Mouse (Mus musculus): ENCODE data around the gene Crygc. TPM values are rescaled to one million over a fixed set of nuclear protein-coding genes. Genes with fewer than 3 reads are reported as not detected.

The Crygc gene
- polyA plus RNA-seq, 1 experiment from 2014 or later: not detected

DNA sequence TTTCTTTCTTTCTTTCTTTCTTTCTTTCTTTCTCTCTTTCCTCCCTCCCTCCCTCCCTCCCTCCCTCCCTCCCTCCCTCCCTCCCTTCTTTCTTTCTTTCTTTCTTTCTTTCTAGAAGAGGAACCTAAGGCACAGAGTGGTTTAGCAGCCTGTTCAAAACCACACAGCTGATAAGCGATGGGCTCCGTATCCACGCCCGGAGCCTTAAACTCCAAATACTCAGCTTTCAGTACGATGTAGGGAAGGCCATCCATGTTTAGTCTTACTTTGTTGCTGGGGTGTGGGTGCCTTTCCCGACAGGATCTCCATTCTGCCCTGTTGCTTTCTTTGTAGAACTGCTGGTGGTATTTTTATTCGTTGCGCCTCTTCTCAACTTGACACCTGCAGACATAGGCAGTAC, 35.7 kb upstream of the Crygc start:
- Histone ChIP-seq H3K4me2 (no peak overlapping the region), H3K9ac (ENCODE audit: low read length) (no peak overlapping the region), H3K27me3 (ENCODE audit: control insufficient read depth, insufficient read depth, low read length) (no peaks in the 10 kb centered on the region), H3K4me3 (ENCODE audit: low read depth, low read length) (no peak overlapping the region), H3K4me1 (ENCODE audit: control insufficient read depth, insufficient read depth, low read length) (no peaks in the 10 kb centered on the region), H3K9me3 (ENCODE audit: control insufficient read depth, low read length) (no peaks in the 10 kb centered on the region), H3K27ac (ENCODE audit: low read depth, low read length) (no peak overlapping the region), H3K36me3 (ENCODE audit: control insufficient read depth, insufficient read depth, low read length) (no peaks in the 10 kb centered on the region)
- 91% methylated on average over 8 of the region's 8 CpGs for WGBS
- no peak for ATAC-seq (ENCODE audit: low FRiP score)
- DNase-seq (ENCODE audit: low spot score, missing footprints): no peak

DNA sequence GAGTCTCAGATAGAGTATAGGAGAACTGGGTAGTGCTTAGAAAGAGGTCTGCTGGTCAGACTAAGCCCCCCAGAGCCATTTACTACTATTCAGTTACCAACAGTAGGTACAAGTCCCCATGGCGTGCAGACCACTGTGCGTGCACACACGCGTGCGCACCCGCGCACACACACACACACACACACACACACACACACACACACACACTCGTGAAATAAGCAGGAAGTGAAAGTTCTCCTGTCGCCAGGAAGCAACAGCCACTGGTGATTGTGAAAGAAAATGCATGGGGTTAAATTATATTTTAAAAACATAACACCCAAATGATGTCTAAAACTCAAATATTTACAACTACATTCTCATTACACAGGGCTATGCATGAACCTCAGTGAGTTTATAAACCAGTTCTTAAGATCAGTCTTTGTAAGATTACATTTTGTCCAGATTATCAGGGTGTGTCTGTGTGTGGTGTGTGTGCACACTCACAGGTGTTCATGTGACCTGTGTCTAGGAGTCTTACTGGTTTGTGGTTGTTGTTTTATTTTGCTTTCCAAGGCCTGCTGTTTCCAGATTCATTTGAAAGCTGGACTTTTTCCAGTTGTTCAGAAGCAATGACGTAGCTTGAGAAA, 34.3 kb upstream of the Crygc start:
- Histone ChIP-seq H3K4me2 (no peak overlapping the region), H3K27ac (ENCODE audit: low read depth, low read length) (no peak overlapping the region), H3K4me3 (ENCODE audit: low read depth, low read length) (no peak overlapping the region), H3K9me3 (ENCODE audit: control insufficient read depth, low read length) (no peaks in the 10 kb centered on the region), H3K9ac (ENCODE audit: low read length) (no peak overlapping the region), H3K4me1 (ENCODE audit: control insufficient read depth, insufficient read depth, low read length) (no peaks in the 10 kb centered on the region), H3K27me3 (ENCODE audit: control insufficient read depth, insufficient read depth, low read length) (no peaks in the 10 kb centered on the region), H3K36me3 (ENCODE audit: control insufficient read depth, insufficient read depth, low read length) (no peaks in the 10 kb centered on the region)
- 92% methylated on average over 10 of the region's 10 CpGs for whole genome bisulfite sequencing
- DNase-seq (ENCODE audit: low spot score, missing footprints) (peak; percentile 59), ATAC-seq (ENCODE audit: low FRiP score) (no peak)

- Histone ChIP-seq H3K27ac (ENCODE audit: low read depth, low read length) (no peak within 1 kb of the TSS), H3K4me3 (ENCODE audit: low read depth, low read length) (no peak within 1 kb of the TSS), H3K4me1 (ENCODE audit: control insufficient read depth, insufficient read depth, low read length) (no peaks in the 10 kb centered on the region), H3K4me2 (no peak within 1 kb of the TSS), H3K27me3 (ENCODE audit: control insufficient read depth, insufficient read depth, low read length) (no peaks in the 10 kb centered on the region), H3K9me3 (ENCODE audit: control insufficient read depth, low read length) (no peaks in the 10 kb centered on the region), H3K9ac (ENCODE audit: low read length) (no peak within 1 kb of the TSS), H3K36me3 (ENCODE audit: control insufficient read depth, insufficient read depth, low read length) (no peaks in the 10 kb centered on the region)
- 87% methylated on average over 11 of the region's 11 CpGs for WGBS
- peak; percentile 41 for DNase-seq (ENCODE audit: low spot score, missing footprints)
- ATAC-seq (ENCODE audit: low FRiP score): no peak
Observed at GRCm38 (mm10) chr1:65103273-65103672, 29.8 kb upstream of the Crygc start, which contains the start of gene Cryga. TSS of gene Cryga (minus strand) at chr1:65103373.

DNA sequence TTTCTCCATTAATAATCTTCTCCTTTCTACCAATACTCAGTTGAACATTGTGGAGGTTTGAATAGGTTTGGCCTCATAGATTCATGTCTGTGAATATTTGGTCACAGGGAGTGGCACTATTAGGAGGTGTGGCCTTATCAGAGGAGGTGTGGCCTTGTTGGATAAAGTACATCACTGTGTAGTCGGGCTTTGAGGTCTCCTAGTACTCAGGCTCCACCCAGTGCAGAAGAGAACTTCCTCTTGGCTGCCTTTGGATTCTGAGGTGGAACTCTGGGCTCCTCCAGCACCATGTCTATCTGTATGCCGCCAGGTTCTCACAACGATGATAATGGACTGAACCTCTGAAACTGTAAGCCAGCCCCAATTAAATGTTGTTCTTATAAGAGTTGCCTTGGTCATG, 23.5 kb upstream of the Crygc start:
- Histone ChIP-seq H3K4me3 (ENCODE audit: low read depth, low read length) (no peak overlapping the region), H3K27ac (ENCODE audit: low read depth, low read length) (no peak overlapping the region), H3K9ac (ENCODE audit: low read length) (no peak overlapping the region), H3K4me2 (no peak overlapping the region), H3K36me3 (ENCODE audit: control insufficient read depth, insufficient read depth, low read length) (no peaks in the 10 kb centered on the region), H3K27me3 (ENCODE audit: control insufficient read depth, insufficient read depth, low read length) (no peaks in the 10 kb centered on the region), H3K9me3 (ENCODE audit: control insufficient read depth, low read length) (no peaks in the 10 kb centered on the region), H3K4me1 (ENCODE audit: control insufficient read depth, insufficient read depth, low read length) (no peaks in the 10 kb centered on the region)
- DNase-seq (ENCODE audit: low spot score, missing footprints): peak; percentile 51
- WGBS: 87% methylated on average over 3 of the region's 3 CpGs
- no peak for ATAC-seq (ENCODE audit: low FRiP score)

- Histone ChIP-seq H3K4me3 (ENCODE audit: low read depth, low read length) (no peak overlapping the region), H3K9ac (ENCODE audit: low read length) (no peak overlapping the region), H3K9me3 (ENCODE audit: control insufficient read depth, low read length) (no peaks in the 10 kb centered on the region), H3K4me2 (no peak overlapping the region), H3K36me3 (ENCODE audit: control insufficient read depth, insufficient read depth, low read length) (no peaks in the 10 kb centered on the region), H3K4me1 (ENCODE audit: control insufficient read depth, insufficient read depth, low read length) (no peaks in the 10 kb centered on the region), H3K27ac (ENCODE audit: low read depth, low read length) (no peak overlapping the region), H3K27me3 (ENCODE audit: control insufficient read depth, insufficient read depth, low read length) (no peaks in the 10 kb centered on the region)
- 91% methylated on average over 3 of the region's 3 CpGs for WGBS
- ATAC-seq (ENCODE audit: low FRiP score) (no peak), DNase-seq (ENCODE audit: low spot score, missing footprints) (peak; percentile 23)
Observed at GRCm38 (mm10) chr1:65091566-65091965, 18.1 kb upstream of the Crygc start.

GRCm38 (mm10) chr1:65090370-65090769, 16.9 kb upstream of the Crygc start:
- no peak overlapping the region for H3K4me3 ChIP-seq (ENCODE audit: low read depth, low read length)
- H3K36me3 ChIP-seq (ENCODE audit: control insufficient read depth, insufficient read depth, low read length): no peaks in the 10 kb centered on the region
- H3K9ac ChIP-seq (ENCODE audit: low read length): no peak overlapping the region
- DNase-seq (ENCODE audit: low spot score, missing footprints): peak; percentile 14
- H3K9me3 ChIP-seq (ENCODE audit: control insufficient read depth, low read length): no peaks in the 10 kb centered on the region
- ATAC-seq (ENCODE audit: low FRiP score): no peak
- H3K27ac ChIP-seq (ENCODE audit: low read depth, low read length): no peak overlapping the region
- no peak overlapping the region for H3K4me2 ChIP-seq
- H3K27me3 ChIP-seq (ENCODE audit: control insufficient read depth, insufficient read depth, low read length): no peaks in the 10 kb centered on the region
- no peaks in the 10 kb centered on the region for H3K4me1 ChIP-seq (ENCODE audit: control insufficient read depth, insufficient read depth, low read length)
- 84% methylated on average over 2 of the region's 2 CpGs for WGBS

DNA sequence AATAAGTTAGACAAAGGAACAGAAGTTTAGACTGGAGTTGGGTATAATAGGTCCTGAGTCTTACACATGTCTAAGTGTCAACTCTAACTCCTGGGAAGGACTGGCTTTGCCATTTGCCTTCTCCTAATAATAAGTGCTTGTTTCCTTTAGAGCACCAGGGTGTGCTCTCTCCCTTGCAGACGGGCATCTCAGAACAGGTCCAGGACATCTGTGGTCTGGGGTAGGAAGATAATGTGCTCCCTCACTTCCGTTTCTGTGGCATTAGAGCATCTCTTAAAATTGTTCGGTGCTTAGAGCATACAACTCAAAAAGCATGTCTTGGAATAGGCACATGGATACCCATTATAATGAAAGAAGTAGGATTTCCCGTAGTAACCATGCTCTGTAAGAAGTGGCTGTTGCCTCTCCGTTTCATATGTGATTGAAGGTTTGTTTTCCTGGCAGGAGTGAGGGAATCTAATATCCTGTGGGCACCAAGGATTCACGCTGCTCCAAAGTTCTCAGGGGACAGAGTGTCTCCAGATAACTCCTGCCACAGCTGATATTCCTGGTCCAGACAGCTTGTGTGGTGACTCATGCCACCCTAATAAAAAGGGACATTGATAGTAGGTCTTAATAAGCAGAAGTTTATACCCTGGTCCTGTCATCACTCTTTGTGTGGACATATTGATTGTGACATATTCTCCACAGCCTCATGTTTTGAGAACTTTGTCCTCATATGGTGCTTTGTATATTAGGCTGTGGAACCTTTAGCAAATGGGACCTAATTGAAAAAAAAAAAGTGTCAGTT, 15.3 kb upstream of the Crygc start:
- no peaks in the 10 kb centered on the region for H3K27me3 ChIP-seq (ENCODE audit: control insufficient read depth, insufficient read depth, low read length)
- no peaks in the 10 kb centered on the region for H3K9me3 ChIP-seq (ENCODE audit: control insufficient read depth, low read length)
- DNase-seq (ENCODE audit: low spot score, missing footprints) (peak; percentile 47), ATAC-seq (ENCODE audit: low FRiP score) (no peak)
- no peak overlapping the region for H3K4me3 ChIP-seq (ENCODE audit: low read depth, low read length)
- 80% methylated on average over 6 of the region's 6 CpGs for WGBS
- H3K4me2 ChIP-seq: no peak overlapping the region
- no peak overlapping the region for H3K27ac ChIP-seq (ENCODE audit: low read depth, low read length)
- no peaks in the 10 kb centered on the region for H3K36me3 ChIP-seq (ENCODE audit: control insufficient read depth, insufficient read depth, low read length)
- no peaks in the 10 kb centered on the region for H3K4me1 ChIP-seq (ENCODE audit: control insufficient read depth, insufficient read depth, low read length)
- no peak overlapping the region for H3K9ac ChIP-seq (ENCODE audit: low read length)

- no peak for DNase-seq (ENCODE audit: low spot score, missing footprints)
- H3K4me3 ChIP-seq (ENCODE audit: low read depth, low read length): no peak within 1 kb of the TSS
Observed at GRCm38 (mm10) chr1:65082188-65082587, 8.7 kb upstream of the Crygc start, which contains the start of gene Crygb. TSS of gene Crygb (minus strand) at chr1:65082288.

GRCm38 (mm10) chr1:65075607-65076006, 2.1 kb upstream of the Crygc start:
- no peak for DNase-seq (ENCODE audit: low spot score, missing footprints)
- ATAC-seq (ENCODE audit: low FRiP score): no peak
- no peaks in the 10 kb centered on the region for H3K27me3 ChIP-seq (ENCODE audit: control insufficient read depth, insufficient read depth, low read length)
- WGBS: 30% methylated on average over 5 of the region's 5 CpGs
- H3K27ac ChIP-seq (ENCODE audit: low read depth, low read length): no peak overlapping the region
- H3K9ac ChIP-seq (ENCODE audit: low read length): no peak overlapping the region
- no peak overlapping the region for H3K4me2 ChIP-seq
- H3K4me1 ChIP-seq (ENCODE audit: control insufficient read depth, insufficient read depth, low read length): no peaks in the 10 kb centered on the region
- no peak overlapping the region for H3K4me3 ChIP-seq (ENCODE audit: low read depth, low read length)
- H3K36me3 ChIP-seq (ENCODE audit: control insufficient read depth, insufficient read depth, low read length): no peaks in the 10 kb centered on the region
- no peaks in the 10 kb centered on the region for H3K9me3 ChIP-seq (ENCODE audit: control insufficient read depth, low read length)

More at GRCm38 (mm10) chr1:65082188-65082587, 8.7 kb upstream of the Crygc start, which contains the start of gene Crygb:
- no peaks in the 10 kb centered on the region for H3K27me3 ChIP-seq (ENCODE audit: control insufficient read depth, insufficient read depth, low read length)
- 26% methylated on average over 7 of the region's 7 CpGs for WGBS
- no peak within 1 kb of the TSS for H3K27ac ChIP-seq (ENCODE audit: low read depth, low read length)
- no peaks in the 10 kb centered on the region for H3K36me3 ChIP-seq (ENCODE audit: control insufficient read depth, insufficient read depth, low read length)
- ATAC-seq (ENCODE audit: low FRiP score): no peak
- H3K4me2 ChIP-seq: peak within 1 kb of the TSS; percentile 4; the same call in 1 of the 2 replicates
- H3K4me1 ChIP-seq (ENCODE audit: control insufficient read depth, insufficient read depth, low read length): peaks cover 3% of the 10 kb centered on the region; the same call in 1 of the 2 replicates
- no peaks in the 10 kb centered on the region for H3K9me3 ChIP-seq (ENCODE audit: control insufficient read depth, low read length)
- H3K9ac ChIP-seq (ENCODE audit: low read length): no peak within 1 kb of the TSS
